Mouse (Mus musculus) telencephalon, adult 2 months (tissue): ENCODE measurements around the gene Zbtb40.

Source experiments
- DNase-seq: peaks from one replicate; pipeline ENCODE4 v3.0.0-alpha.2; 2011; ENCODE audit warnings: low read depth, low spot score

Zbtb40 gene

GRCm38 (mm10) chr4:137033115-137033887 lies 15.3 kb downstream of the Zbtb40 start:
- no peak for DNase-seq

GRCm38 (mm10) chr4:137032456-137032855 lies 16.1 kb downstream of the Zbtb40 start:
- no peak for DNase-seq

GRCm38 (mm10) chr4:137031319-137031718 lies 17.3 kb downstream of the Zbtb40 start:
- no peak for DNase-seq

- no peak for DNase-seq
Observed at GRCm38 (mm10) chr4:137029348-137029747, 19.3 kb downstream of the Zbtb40 start.

- no peak for DNase-seq
Observed at GRCm38 (mm10) chr4:137027051-137027450, 21.6 kb downstream of the Zbtb40 start.

- DNase-seq: no peak
Observed at GRCm38 (mm10) chr4:137025570-137025969, 23.0 kb downstream of the Zbtb40 start.

- DNase-seq: no peak
Observed at GRCm38 (mm10) chr4:137025133-137025532, 23.5 kb downstream of the Zbtb40 start.

GRCm38 (mm10) chr4:137020065-137020464 lies 28.5 kb downstream of the Zbtb40 start:
- DNase-seq: no peak

GRCm38 (mm10) chr4:137015934-137016333 lies 32.7 kb downstream of the Zbtb40 start:
- DNase-seq: no peak

GRCm38 (mm10) chr4:137015476-137015856 lies 33.1 kb downstream of the Zbtb40 start:
- no peak for DNase-seq

- DNase-seq: no peak
Observed at GRCm38 (mm10) chr4:137014654-137015475, 33.7 kb downstream of the Zbtb40 start.

- no peak for DNase-seq
Observed at GRCm38 (mm10) chr4:137014124-137014523, 34.5 kb downstream of the Zbtb40 start.

GRCm38 (mm10) chr4:137006966-137007365 lies 41.6 kb downstream of the Zbtb40 start:
- DNase-seq: no peak

GRCm38 (mm10) chr4:137001825-137002224 lies 46.8 kb downstream of the Zbtb40 start:
- DNase-seq: no peak

- no peak for DNase-seq
Observed at GRCm38 (mm10) chr4:137001020-137001419, 47.6 kb downstream of the Zbtb40 start.

GRCm38 (mm10) chr4:136998371-136998770 lies 50.2 kb downstream of the Zbtb40 start:
- no peak for DNase-seq

GRCm38 (mm10) chr4:136997723-136998345 lies 50.8 kb downstream of the Zbtb40 start:
- DNase-seq: no peak

GRCm38 (mm10) chr4:136996933-136997332 lies 51.7 kb downstream of the Zbtb40 start:
- no peak for DNase-seq

- no peak for DNase-seq
Observed at GRCm38 (mm10) chr4:136995361-136995760, 53.2 kb downstream of the Zbtb40 start.

- DNase-seq: no peak
Observed at GRCm38 (mm10) chr4:136981993-136982695, 66.5 kb downstream of the Zbtb40 start.

- no peak for DNase-seq
Observed at GRCm38 (mm10) chr4:136981347-136981746, 67.3 kb downstream of the Zbtb40 start.

GRCm38 (mm10) chr4:136980921-136981320 lies 67.7 kb downstream of the Zbtb40 start:
- DNase-seq: no peak
